Mouse (Mus musculus): ENCODE measurements at regions not wholly inside any gene's neighbourhood (a gene's known extent, or its start where the extent isn't known, plus 50 kb on each side); places are given as distances from the start of the nearest gene placed in this dataset.
"Not testable (repeated sequence)": the region's sequence is repeated elsewhere in the genome, so short reads cannot be mapped to it uniquely, and the experiment has no call there.

DNA sequence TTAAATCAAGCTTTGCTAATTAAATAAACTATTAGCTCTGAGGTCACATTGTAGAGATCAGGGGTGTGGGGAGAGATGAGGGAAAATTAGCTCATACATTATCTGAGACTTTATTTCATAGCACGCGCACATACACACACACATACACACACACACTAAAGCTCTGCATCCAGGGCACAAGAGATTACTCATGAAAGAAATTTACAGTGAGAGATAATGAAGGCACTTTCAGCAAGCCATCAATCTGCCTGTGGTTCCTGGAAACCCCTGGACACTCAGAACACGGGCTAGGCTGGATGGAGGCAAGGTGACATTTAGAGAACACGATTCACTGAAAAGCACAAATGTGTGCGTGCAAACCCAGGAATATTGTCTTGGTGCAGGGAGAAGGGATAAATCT, 60.2 kb downstream of the Scg2 start:
- DNase-seq (ENCODE audit: low spot score in 2 of 2), result no peak

DNA sequence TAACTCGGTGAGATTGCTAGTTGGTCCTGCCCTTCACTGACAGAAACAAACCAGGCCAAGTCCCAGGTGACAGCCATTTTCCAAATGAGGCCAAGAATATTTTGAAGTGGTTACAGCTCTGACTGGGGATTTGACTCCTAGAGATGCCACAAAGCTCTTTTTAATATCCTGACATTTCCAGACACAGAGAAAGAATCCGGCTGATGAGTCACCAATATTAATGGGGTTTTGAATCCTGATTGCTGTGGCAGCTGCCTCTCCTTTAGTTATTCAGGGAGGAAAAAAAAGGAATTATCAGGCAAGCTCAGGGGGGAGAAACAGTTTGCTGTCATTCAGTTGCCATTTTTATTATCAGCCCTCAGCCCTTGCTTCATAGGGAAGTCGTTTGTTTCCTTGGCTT, 65.1 kb downstream of the Scg2 start:
- no peak for DNase-seq (ENCODE audit: low spot score in 2 of 2)

DNA sequence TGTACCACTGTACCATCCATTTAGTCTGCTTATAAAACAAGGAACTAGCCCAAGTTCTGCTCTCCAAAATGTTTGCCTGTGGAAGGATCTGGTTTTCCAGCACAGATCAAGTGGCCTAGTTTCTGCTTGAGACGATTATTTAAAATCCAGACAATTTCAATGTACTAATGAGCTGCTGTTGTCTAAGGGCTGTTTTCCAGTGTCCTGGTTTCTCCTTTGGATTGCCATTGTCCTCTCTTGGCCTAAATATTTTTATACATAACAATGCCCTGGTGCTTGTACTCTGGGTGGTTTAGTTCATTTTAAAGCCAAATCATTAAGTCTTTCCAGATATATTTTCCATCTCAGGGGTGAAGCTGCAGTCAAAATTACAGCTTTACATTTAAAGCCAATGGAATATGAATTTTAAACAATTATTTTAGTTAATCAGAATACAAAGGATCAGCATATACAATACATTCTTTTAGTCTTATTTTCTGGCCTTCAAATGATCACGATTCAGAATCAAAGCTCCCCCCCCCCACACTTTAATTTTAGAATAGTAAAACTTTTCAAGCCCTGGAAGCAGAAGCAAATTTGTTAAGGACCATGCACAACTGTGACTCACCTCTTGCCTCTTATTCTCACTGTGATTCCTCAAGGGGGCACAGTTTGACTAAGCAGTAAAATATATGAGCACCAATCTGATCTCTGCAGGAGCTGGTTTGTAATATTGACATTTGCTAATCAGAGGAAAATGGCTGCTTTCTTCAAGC, 82.5 kb downstream of the Scg2 start:
- DNase-seq (ENCODE audit: low spot score in 2 of 2), result no peak

DNA sequence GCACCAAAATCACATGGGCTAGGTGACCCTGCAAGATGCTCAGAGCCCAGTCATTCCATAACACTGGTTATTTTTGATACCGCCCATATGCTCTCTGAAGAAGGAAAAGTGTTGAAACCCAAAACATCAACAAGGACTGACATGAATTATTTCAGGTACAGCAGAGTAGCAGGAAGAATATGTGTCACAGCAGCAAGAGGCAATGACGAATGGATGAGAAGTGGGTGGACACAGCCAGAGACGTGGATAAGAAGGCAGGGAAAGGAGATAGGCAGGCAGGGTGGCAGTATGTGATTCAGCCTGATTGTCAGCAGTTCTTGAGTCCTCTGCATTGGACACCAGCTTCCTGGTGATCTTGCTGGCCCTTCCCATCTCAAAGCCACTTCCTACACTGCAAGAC, 93.4 kb downstream of the Scg2 start:
- no peak for DNase-seq (ENCODE audit: low spot score in 2 of 2)

DNA sequence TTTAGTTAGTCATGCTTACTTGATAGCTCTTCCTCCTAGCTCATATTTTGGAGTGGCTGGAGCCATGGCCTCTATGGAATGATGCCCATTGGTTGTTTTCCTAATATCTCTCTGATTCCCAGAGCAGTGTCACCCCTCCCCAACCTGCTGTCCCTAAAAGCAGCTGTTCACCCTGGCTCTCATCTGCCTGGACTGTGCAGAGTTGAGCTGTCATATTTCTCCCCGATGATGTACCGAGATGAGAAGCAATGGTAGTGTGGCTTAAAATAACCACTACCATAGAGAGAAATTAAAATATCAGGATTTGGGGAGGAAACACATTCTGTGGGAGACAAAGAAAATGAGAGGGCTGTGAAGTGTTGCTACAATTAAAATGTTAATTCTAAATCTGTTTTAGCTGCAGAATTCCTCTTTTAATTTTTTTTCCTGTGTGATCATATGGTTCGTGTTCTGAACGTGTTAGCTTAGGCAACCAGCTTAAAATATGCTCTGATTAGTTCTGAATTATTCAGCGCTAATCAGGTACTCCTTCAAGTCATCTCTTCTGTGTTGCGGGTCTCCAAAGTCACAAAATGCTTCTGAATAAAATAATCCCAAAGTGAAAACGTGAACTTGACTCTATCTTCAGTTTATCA, 104.3 kb downstream of the Scg2 start:
- no peak for DNase-seq (ENCODE audit: low spot score in 2 of 2)

DNA sequence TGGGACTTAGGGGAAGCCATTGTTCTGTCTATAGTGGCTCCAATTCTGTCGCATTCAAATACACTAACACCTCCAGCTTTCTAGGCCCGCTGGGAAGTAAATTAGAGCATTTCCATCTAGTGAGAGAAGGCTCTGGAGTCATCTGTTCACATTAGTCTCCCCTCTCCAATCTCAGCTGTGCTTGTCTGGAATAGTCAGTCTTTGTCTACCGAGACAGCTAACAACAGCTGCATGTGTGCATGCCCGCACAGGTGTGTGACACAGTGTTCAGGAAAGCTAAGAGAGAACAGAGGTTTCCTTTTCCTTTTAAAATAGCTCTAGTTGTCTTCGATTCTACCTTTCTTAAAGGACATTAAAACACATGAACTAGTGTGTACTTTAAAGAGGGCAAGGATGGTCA, 122.7 kb downstream of the Scg2 start:
- DNase-seq (ENCODE audit: low spot score in 2 of 2), result no peak

DNA sequence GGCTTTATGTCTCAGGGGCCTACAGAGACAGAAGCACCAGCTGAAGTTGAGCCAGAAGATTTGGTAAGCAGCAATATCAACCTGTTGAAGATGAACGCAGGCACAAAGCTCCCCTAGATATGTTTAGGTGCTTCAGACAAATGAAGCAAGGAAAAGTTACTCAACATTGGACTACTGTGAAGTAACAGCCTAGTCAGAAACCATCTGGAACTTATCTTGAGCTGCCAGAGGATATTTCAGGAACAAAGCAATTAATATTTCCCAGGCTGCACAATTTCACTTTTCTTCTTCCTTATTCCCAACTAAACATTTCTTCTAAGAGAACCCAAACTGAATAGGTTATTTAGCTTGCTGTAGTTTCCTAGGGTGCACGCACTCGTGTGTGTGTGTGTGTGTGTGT, 125.1 kb downstream of the Scg2 start:
- DNase-seq (ENCODE audit: low spot score in 2 of 2), result no peak

DNA sequence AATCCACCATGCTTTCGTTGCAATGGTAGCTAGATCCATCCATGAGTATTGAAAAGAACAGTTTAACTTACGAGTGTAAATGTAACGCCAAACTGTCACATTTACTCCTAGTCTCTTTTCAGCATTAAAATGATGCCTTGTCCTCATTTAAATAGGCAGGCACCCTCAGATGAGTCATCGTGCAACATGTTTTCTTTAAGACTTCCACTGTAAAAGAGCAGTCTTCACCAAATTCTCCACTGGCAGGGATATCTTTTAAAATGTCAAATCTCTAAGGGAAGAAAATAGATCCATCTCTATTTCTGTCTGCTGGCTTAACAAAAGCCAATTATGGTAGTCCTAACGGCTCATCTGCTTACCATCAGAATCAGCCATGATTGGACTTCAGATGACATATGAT, 127.8 kb downstream of the Scg2 start:
- DNase-seq (ENCODE audit: low spot score in 2 of 2), result peak in 1 of 2 experiments; percentile 4

DNA sequence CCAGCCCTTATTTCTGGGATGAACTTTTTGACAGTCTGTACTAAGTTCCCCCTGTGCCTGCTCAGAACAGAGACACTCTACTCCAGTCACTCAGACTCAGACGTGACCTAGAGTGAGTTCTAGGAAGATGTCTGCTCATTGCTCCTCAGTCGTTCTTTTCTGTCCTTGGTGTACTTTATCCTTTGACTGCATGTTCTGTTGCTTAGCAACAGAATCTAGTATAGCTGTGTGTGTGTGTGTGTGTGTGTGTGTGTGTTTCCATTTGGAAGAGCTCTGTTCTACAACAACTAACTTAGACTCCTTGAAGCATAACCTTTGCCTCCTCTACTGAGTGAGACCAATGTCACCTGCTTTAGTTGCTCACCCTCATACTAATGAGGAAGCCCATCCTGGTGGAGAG, 136.3 kb downstream of the Scg2 start:
- no peak for DNase-seq (ENCODE audit: low spot score in 2 of 2)

DNA sequence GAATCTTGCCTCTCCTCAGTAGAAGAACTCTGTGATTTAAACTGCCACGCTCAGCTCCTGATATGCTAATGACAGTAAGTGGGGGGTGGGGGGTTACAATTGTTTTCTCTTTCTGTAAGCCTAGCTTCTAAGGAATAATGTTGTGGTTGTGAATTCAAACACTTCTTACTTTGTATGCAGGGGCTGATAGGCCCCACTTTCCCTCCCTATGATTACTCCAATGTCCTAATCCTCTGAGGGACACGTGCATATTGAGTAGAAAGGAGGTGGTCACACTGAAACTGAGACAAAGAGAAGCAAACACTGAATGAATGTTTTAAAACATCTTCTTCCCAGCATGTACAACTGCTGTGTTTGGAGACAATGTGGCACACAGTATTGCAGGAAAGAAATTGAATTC, 140.3 kb downstream of the Scg2 start:
- DNase-seq (ENCODE audit: low spot score in 2 of 2), result no peak

DNA sequence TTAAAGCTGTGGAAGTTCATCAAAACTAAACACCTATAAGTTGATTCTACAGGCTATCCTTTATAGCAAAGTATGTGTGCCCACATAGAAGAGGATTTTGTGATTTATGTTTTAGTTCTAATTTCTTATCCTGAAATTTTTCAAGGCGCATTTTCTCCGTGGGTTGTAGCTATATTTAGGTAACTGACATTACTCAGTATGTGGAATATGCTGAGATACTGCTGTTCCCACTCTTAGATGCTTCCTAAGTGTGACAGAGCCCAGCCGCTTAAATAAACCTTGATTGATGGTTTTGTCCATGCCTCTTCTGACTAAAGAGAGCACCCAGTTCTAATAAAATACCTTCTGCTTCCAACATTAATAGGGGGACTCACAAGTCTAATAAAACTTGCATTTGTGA, 180.2 kb downstream of the Scg2 start:
- no peak for DNase-seq (ENCODE audit: low spot score in 2 of 2)

DNA sequence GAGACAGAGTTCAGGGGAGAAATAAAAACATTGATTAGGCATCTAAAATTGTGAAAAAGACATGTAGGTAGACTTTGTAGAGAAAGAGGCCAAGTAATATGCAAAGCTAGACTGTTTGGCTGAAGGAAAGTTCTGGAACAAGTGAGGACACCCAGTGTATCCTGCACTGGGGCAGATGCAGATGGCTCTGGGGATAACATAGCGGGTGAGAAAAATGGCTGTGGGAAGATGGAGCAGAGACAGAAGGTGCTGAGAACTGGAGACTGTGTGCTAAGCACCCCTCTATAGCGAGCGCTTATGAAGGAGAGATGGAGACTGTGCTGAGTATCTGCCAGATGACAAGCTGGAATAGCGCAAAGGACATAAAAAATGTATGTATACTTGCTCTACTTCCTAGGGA, 226.9 kb downstream of the Scg2 start:
- no peak for DNase-seq (ENCODE audit: low spot score in 2 of 2)

DNA sequence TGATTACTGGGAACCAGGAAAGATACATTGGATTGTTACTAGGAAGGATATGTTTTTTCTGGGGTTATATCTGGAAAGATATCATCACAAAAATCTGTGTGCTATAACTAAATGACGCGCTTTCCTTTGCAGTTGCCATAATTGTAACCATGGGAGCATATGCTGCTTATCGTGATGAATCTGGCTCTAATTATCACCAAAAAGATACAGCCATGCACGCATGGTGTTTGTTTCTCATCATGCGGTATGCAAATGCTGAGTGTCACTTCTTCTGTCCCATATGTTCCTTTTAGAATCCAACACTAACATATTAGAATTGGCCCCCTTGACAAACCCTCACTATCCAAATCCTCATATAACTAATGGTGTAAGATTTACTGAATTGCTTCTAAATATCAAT, 227.4 kb downstream of the Scg2 start:
- DNase-seq (ENCODE audit: low spot score in 2 of 2), result peak in 1 of 2 experiments; percentile 1

DNA sequence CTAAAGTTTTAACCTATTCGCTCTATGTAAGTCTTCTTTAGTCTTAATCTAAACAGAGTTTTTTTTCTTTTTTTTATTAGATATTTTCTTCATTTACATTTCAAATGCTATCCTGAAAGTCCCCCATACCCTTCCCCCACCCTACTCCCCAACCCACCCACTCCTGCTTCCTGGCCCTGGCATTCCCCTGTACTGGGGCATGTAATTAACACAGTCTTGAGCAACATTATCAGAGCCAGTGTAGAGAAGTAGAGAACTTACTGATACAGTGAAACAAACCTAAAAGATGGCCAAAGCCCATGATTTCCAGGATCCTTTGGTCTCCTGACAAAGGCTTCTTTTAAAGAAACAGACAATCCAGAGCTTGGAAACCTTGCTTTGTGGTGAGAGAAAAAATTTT, 227.9 kb downstream of the Scg2 start:
- not testable (repeated sequence) for DNase-seq (ENCODE audit: low spot score in 2 of 2)

DNA sequence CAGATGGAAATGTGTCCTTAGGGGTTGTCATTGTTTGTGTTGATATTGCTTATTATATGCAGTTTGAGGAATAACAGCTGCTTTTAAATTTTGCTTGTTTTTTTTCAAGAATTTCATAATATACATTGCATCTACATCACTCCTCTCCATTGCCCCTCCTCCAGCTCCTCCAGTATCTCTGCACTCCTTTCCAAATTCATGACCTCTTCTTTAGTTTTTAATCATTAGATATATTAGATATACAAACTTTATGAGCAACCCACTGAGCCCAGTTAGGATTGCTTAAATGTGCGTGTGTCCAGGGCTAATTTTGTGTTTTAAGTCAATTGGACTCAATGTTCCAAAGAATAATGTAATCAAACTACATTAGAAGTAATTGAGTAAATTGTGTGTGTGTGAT, 232.7 kb downstream of the Scg2 start:
- DNase-seq (ENCODE audit: low spot score in 2 of 2), result no peak

DNA sequence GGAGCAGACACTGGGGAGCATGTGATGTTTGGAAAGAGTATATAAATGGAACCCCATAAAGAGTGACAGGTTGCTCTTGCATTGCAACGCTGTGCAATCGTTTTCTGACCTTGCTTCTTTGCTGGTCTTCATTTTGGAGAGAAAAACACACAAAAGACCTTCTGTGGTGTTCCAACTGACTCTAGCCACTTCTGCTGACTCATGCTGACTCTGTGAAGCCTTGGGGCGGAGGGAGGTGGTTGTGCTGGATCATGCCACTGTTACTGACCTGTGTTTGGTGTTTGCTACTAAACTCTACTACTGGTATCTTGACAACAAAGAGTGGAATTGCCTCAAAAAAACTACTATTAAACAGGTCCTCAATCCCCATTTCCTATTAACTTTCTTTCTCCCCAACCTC, 242.2 kb downstream of the Scg2 start:
- DNase-seq (ENCODE audit: low spot score in 2 of 2), result no peak

DNA sequence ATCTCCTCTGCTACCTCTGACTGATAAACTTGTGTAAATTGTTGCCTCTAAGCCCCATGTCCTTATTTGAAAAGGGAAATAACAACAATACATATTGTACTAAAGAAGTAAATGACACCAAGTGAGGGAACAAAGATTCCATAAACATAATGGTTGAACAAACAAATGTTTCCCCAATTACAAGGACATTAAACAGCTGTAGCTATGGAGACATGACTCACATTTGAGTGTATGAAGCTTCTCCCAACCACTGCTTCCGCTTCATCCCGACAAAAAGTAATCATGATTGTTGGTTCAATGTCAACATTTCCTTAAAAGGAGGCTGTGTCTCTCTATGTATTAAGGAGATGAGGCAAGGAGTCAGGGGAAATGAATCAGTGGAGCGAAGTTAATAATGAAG, 248.9 kb downstream of the Scg2 start:
- no peak for DNase-seq (ENCODE audit: low spot score in 2 of 2)

DNA sequence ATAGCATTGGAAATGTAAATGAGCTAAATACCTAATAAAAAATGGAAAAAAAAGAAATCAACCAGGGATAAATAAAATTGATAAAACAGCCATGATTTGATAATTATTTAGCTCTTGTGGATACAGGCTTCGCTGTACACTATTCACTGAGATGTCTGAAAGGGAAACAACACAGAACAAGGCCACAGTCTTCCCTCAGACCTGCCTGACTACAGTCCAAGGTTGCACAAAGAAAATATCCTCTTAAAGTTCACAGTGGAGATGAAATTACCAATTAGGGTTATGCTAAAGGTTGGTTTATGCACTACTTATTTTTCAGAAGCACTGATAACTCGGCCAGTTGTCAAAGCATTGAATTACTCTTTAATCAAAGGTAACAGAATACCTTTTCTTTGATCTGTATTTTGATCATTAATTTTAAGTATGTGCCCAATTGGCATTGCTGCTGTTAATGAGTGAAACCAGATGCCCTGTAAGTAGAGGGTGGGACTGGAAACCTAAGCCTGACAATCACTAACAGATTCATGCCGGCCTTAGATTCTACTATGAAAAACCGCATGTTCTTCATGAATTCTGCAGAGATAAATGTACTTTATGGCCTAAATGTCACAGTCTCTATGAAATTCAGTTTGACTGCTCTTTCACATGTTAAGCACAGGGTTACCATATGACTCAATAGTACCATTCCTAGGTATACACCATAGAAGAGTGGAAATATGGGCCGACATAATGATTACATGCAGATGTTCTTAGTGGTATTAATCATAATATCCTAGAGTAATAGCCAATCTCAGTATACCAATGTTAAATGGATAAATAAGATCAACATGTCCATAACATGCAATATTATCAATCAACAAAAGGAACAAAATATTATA, 256.1 kb downstream of the Scg2 start:
- no peak for DNase-seq (ENCODE audit: low spot score in 2 of 2)

DNA sequence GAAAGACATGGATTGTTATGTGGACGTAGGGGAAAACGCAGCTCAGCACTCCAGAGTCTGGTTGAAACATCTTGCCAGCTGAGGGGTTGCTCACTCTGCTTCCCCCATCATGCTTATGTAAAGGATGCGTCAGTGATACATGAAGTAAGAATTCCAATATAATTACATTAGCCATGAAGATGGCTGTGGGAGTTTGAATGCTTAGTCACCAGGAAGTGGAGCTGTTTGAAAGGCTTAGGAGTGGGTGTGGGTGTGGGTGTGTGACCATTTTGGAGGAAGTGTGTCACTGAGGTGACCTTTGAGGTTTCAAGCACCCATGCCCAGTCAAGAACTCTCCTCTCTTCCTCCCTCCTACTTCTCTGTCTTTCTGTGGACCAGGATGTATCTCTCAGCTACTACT, 295.8 kb downstream of the Scg2 start:
- DNase-seq (ENCODE audit: low spot score in 2 of 2), result peak in 1 of 2 experiments; percentile 4
